Mouse (Mus musculus): ENCODE data around the gene Cntnap5a.

GRCm38 (mm10) chr1:115784737-115785136 lies 100.2 kb downstream of the Cntnap5a start:
- no peak for TF ChIP-seq KAT2A (conservative IDR thresholded peaks at IDR 0.05; ENCODE audit: low read depth, low read length)
- no peak for TF ChIP-seq ZKSCAN1 (IDR thresholded peaks at IDR 0.05; ENCODE audit: low read depth, low read length)
- no peak for TF ChIP-seq CTCF (IDR thresholded peaks at IDR 0.05 in 2 of 3, conservative IDR thresholded peaks at IDR 0.05 in 1 of 3; ENCODE audit: control insufficient read depth in 1 of 3, insufficient read depth in 1 of 3, low read depth in 2 of 3, low read length in 3 of 3, poor library complexity in 1 of 3, severe bottlenecking in 1 of 3)
- no peak for TF ChIP-seq MYC (IDR thresholded peaks at IDR 0.05; ENCODE audit: low read depth, low read length)
- TF ChIP-seq POLR2A (IDR thresholded peaks at IDR 0.05; ENCODE audit: control insufficient read depth in 1 of 2, insufficient read depth in 1 of 2, low read depth in 1 of 2, low read length in 2 of 2, poor library complexity in 1 of 2): no peak
- no peak for TF ChIP-seq NRF1 (IDR thresholded peaks at IDR 0.05; ENCODE audit: insufficient read depth, low read depth, low read length, poor library complexity, severe bottlenecking)
- no peak for TF ChIP-seq TAL1 (IDR thresholded peaks at IDR 0.05; ENCODE audit: low read length)
- TF ChIP-seq BHLHE40 (IDR thresholded peaks at IDR 0.05; ENCODE audit: borderline replicate concordance, low read depth, low read length): no peak
- TF ChIP-seq MAX (IDR thresholded peaks at IDR 0.05; ENCODE audit: low read length): no peak
- no peak for TF ChIP-seq ZMIZ1 (IDR thresholded peaks at IDR 0.05; ENCODE audit: low read depth, low read length)
- no peak for TF ChIP-seq EP300 (IDR thresholded peaks at IDR 0.05; ENCODE audit: low read depth in 1 of 2, low read length in 2 of 2)
- no peak for TF ChIP-seq TBP (IDR thresholded peaks at IDR 0.05; ENCODE audit: low read depth, low read length)

Data from MEL (cell line).